Mouse (Mus musculus) testis, adult 2 months (tissue): ENCODE results near the gene Pstpip1. TPM values are rescaled to one million over a fixed set of nuclear protein-coding genes. Genes with fewer than 3 reads are reported as not detected.

Source experiments
- H3K27ac ChIP-seq: fragments of 200-500 bp; 2 replicates; pipeline ENCODE4 v1.5.1; 2012; ENCODE audit warnings: low read depth, low read length; ENCODE audit not compliant: control insufficient read depth, insufficient read depth
- H3K27me3 ChIP-seq: fragments of 200-500 bp; 2 replicates; pipeline ENCODE4 v1.6.1; 2012; ENCODE audit warnings: mild to moderate bottlenecking, low read length, moderate library complexity; ENCODE audit not compliant: control insufficient read depth, insufficient read depth
- H3K36me3 ChIP-seq: fragments of 200-500 bp; 2 replicates; pipeline ENCODE4 v1.6.1; 2012; ENCODE audit warnings: mild to moderate bottlenecking, low read length; ENCODE audit not compliant: control insufficient read depth, insufficient read depth
- H3K4me1 ChIP-seq: fragments of 200-500 bp; 2 replicates; pipeline ENCODE4 v1.6.1; 2012; ENCODE audit warnings: low read length; ENCODE audit not compliant: control insufficient read depth, insufficient read depth
- H3K4me3 ChIP-seq: fragments of 200-500 bp; 2 replicates; pipeline ENCODE4 v1.5.1; 2012; ENCODE audit warnings: low read depth, mild to moderate bottlenecking, low read length, moderate library complexity, mixed read lengths; ENCODE audit not compliant: control insufficient read depth
- CTCF ChIP-seq: fragments of 200-500 bp; IDR thresholded peaks from 2 replicates; pipeline ENCODE4 v1.5.1; 2012; ENCODE audit warnings: low read depth, mild to moderate bottlenecking, inconsistent platforms, low read length, moderate library complexity; ENCODE audit not compliant: control insufficient read depth, insufficient read depth, insufficient replicate concordance
- POLR2A ChIP-seq: fragments of 200-500 bp; IDR thresholded peaks from 2 replicates; pipeline ENCODE4 v1.6.1; 2012; ENCODE audit warnings: low read depth, mild to moderate bottlenecking, inconsistent platforms, low read length, moderate library complexity; ENCODE audit not compliant: control insufficient read depth
- polyA plus RNA-seq: library from polyadenylated mRNA; depleted of rRNA; stranded (reverse); fragments of >200 nt; gene quantifications from 2 replicates; pipeline ENCODE4 v1.2.3, GENCODE M21; 2012

The Pstpip1 gene
- polyA plus RNA-seq, 1 experiment: 3.6 TPM

- H3K4me3 ChIP-seq: no peak overlapping the region
- H3K27ac ChIP-seq: no peak overlapping the region
- no peaks in the 10 kb centered on the region; the same call in 1 of the 2 replicates for H3K36me3 ChIP-seq
- peaks cover 2% of the 10 kb centered on the region for H3K4me1 ChIP-seq
- no peak for TF ChIP-seq POLR2A
- no peaks in the 10 kb centered on the region for H3K27me3 ChIP-seq
These were observed 21.8 kb upstream of the Pstpip1 start for GRCm38 (mm10) chr9:56067964-56068363.

DNA sequence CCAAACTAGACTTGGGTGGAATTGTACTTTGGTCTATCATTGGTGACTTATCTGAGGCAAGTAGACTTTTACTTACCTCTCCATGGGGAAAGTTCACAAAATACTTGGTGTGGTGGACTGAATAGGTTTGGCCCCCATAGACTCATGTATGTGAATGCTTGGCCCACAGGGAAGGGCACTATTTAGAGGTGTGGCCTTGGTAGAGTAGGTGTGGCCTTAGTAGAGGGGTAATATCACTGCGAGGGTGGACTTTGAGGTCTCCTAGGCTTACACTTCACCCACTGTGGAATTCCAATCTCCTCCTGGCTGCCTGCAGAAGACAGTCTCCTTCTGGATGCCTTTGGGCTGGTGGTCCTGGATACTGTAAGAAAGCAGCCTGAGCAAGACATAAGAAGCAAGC, 21.1 kb upstream of the Pstpip1 start:
- no peak for TF ChIP-seq POLR2A
- TF ChIP-seq CTCF: no peak
- H3K27me3 ChIP-seq: no peaks in the 10 kb centered on the region
- no peak overlapping the region for H3K4me3 ChIP-seq
- H3K4me1 ChIP-seq: peaks cover 2% of the 10 kb centered on the region
- H3K36me3 ChIP-seq: no peaks in the 10 kb centered on the region; the same call in 1 of the 2 replicates
- H3K27ac ChIP-seq: no peak overlapping the region

DNA sequence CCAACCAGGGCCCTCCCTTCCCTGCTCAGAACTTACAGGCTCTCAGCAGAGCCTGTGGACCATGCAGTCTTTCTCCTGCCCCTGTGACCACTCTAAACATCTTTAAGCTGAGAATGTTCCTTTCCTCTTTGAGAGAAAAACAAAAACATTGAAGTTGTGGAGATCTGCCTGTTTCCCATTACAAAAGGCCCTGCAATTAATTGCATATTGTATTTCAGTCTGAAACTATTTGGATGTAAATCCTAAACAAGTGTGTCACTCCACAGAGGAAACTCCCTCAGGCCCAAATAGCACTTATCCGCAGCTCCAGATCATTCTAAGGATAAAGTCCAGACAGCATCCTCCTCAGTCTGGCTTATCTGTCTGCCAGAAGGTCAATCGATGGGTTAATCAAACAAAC, 16.9 kb upstream of the Pstpip1 start:
- Histone ChIP-seq H3K27ac (no peak overlapping the region), H3K36me3 (no peaks in the 10 kb centered on the region; the same call in 1 of the 2 replicates), H3K4me3 (no peak overlapping the region), H3K4me1 (peaks cover 15% of the 10 kb centered on the region), H3K27me3 (no peaks in the 10 kb centered on the region)
- TF ChIP-seq CTCF (no peak), POLR2A (no peak)

GRCm38 (mm10) chr9:56074863-56075262, 14.9 kb upstream of the Pstpip1 start:
- Histone ChIP-seq H3K36me3 (no peaks in the 10 kb centered on the region; the same call in 1 of the 2 replicates), H3K27ac (peak overlapping the region; percentile 68), H3K4me3 (peak overlapping the region; percentile 20; the same call in 1 of the 2 replicates), H3K4me1 (peaks cover 15% of the 10 kb centered on the region), H3K27me3 (no peaks in the 10 kb centered on the region)
- TF ChIP-seq CTCF: no peak
- TF ChIP-seq POLR2A: no peak

DNA sequence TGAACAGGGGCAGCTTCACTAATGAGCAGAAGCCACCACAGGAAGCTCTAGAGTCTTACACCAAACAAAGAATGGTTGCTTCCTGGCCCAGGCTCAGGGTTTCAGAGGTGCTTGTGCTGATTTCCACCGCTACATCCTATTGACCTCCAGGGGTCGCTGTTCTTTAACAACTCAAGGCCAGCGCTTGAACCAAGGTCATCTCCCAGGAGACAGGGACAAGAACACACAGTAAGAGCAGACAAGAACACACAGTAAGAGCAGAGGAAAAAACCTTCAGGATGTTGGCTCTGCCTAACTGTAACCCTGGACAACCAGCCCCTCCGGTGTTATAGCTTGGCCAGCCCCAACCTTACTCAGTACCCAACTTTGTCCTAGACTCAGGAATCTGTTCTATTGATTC, 14.5 kb upstream of the Pstpip1 start:
- peak overlapping the region; percentile 68 for H3K27ac ChIP-seq
- no peaks in the 10 kb centered on the region for H3K27me3 ChIP-seq
- TF ChIP-seq POLR2A: no peak
- TF ChIP-seq CTCF: peak; percentile 78; the same call in 1 of the 2 replicates
- no peaks in the 10 kb centered on the region; the same call in 1 of the 2 replicates for H3K36me3 ChIP-seq
- peaks cover 15% of the 10 kb centered on the region for H3K4me1 ChIP-seq
- no peak overlapping the region for H3K4me3 ChIP-seq

- Histone ChIP-seq H3K36me3 (no peaks in the 10 kb centered on the region; the same call in 1 of the 2 replicates), H3K27ac (peak overlapping the region; percentile 19), H3K4me1 (peaks cover 15% of the 10 kb centered on the region), H3K27me3 (no peaks in the 10 kb centered on the region), H3K4me3 (no peak overlapping the region)
- TF ChIP-seq CTCF: no peak
- no peak for TF ChIP-seq POLR2A
These were observed 13.7 kb upstream of the Pstpip1 start for GRCm38 (mm10) chr9:56075901-56076620.

GRCm38 (mm10) chr9:56079587-56079986, 10.2 kb upstream of the Pstpip1 start:
- Histone ChIP-seq H3K4me1 (peaks cover 15% of the 10 kb centered on the region), H3K36me3 (no peaks in the 10 kb centered on the region), H3K27me3 (no peaks in the 10 kb centered on the region), H3K4me3 (no peak overlapping the region), H3K27ac (no peak overlapping the region)
- TF ChIP-seq POLR2A (no peak), CTCF (no peak)
